Mouse (Mus musculus) olfactory bulb, adult 2 months (tissue): ENCODE results near the gene Akap13.

Source experiments
- CTCF ChIP-seq: fragments of 200-500 bp; IDR thresholded peaks from 2 replicates; pipeline ENCODE4 v1.5.1; 2012; ENCODE audit warnings: low read depth, mild to moderate bottlenecking, low read length, moderate library complexity; ENCODE audit not compliant: insufficient read depth
- POLR2A ChIP-seq: fragments of 200-500 bp; IDR thresholded peaks from 2 replicates; pipeline ENCODE4 v1.6.1; 2012; ENCODE audit warnings: mild to moderate bottlenecking, low read depth, low read length, moderate library complexity; ENCODE audit not compliant: insufficient read depth

DNA sequence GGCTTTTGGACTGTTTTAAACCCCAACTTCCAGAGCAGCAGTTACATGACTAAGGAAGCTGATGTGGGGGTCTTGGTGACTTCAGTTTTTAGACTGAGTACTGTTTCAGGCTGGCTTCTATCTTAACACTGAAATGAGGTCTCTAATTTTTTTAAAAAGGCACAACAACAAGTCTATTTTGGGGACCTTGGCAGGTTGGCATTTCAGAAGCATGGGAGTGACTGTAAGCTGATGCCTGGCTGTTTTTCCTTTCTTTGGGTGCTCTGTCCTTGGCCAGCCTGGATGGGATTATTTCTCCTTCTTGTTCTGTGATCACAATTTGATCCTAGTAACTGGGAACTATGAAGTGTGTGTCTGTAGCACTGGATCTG lies 157.3 kb downstream of the Akap13 start:
- TF ChIP-seq CTCF, result no peak
- no peak for TF ChIP-seq POLR2A
